Mouse (Mus musculus) hindbrain, embryonic 16.5 days (tissue): ENCODE results near the gene Dlg1. TPM values are rescaled to one million over a fixed set of nuclear protein-coding genes. Genes with fewer than 3 reads are reported as not detected.

Experiments used
- ATAC-seq: fragments of 200-750 bp; cut with Nextera tagmentation; 2 replicates; pipeline ENCODE4 v1.8.0; 2017; ENCODE audit warnings: moderate TSS enrichment, moderate library complexity
- H3K27ac ChIP-seq: fragments of 300-500 bp; sonication (generic); 2 replicates; pipeline ENCODE4 v1.5.1; 2014; ENCODE audit warnings: low read depth, mild to moderate bottlenecking, control low read depth, low read length, moderate library complexity
- H3K27me3 ChIP-seq: fragments of 300-500 bp; sonication (generic); replicated peaks from 2 replicates; pipeline ENCODE4 v1.6.1; 2014; ENCODE audit warnings: low read length; ENCODE audit not compliant: control insufficient read depth, insufficient read depth
- H3K36me3 ChIP-seq: fragments of 300-500 bp; sonication (generic); 2 replicates; pipeline ENCODE4 v1.6.1; 2014; ENCODE audit warnings: mild to moderate bottlenecking, low read length, moderate library complexity, mixed read lengths; ENCODE audit not compliant: control insufficient read depth, insufficient read depth
- H3K4me1 ChIP-seq: fragments of 300-500 bp; sonication (generic); 2 replicates; pipeline ENCODE4 v1.6.1; 2014; ENCODE audit warnings: low read depth, low read length; ENCODE audit not compliant: control insufficient read depth, insufficient read depth
- H3K4me2 ChIP-seq: fragments of 300-500 bp; sonication (generic); 2 replicates; pipeline ENCODE4 v1.6.1; 2014; ENCODE audit warnings: mild to moderate bottlenecking, low read length, control low read depth, moderate library complexity
- H3K4me3 ChIP-seq: fragments of 300-500 bp; sonication (generic); 2 replicates; pipeline ENCODE4 v1.5.1; 2014; ENCODE audit warnings: mild to moderate bottlenecking, low read length, control low read depth, moderate library complexity
- H3K9ac ChIP-seq: fragments of 300-500 bp; sonication (generic); 2 replicates; pipeline ENCODE4 v1.6.1; 2014; ENCODE audit warnings: low read depth, mild to moderate bottlenecking, control low read depth, low read length, moderate library complexity
- H3K9me3 ChIP-seq: fragments of 300-500 bp; sonication (generic); 2 replicates; pipeline ENCODE4 v1.6.1; 2014; ENCODE audit warnings: mild to moderate bottlenecking, low read length, moderate library complexity; ENCODE audit not compliant: control insufficient read depth
- WGBS: fragments of 180-500 bp; shearing (Covaris S2); extraction: QIAGEN DNeasy Blood & Tissue Kit; methylation state at CpG from one replicate; pipeline ENCODE4 v1.1.7; 2014; 5-methylcytosine and 5-hydroxymethylcytosine counted together
- polyA plus RNA-seq: library from polyadenylated mRNA; unstranded; fragments of >200 nt; fragmentation: Nextera tagmentation; extraction: Ambion mirVana; gene quantifications from 2 replicates; pipeline ENCODE4 v1.2.1, GENCODE M21; 2015

Gene Dlg1
- polyA plus RNA-seq, 1 experiment from 2014 or later = 12.7 TPM

DNA sequence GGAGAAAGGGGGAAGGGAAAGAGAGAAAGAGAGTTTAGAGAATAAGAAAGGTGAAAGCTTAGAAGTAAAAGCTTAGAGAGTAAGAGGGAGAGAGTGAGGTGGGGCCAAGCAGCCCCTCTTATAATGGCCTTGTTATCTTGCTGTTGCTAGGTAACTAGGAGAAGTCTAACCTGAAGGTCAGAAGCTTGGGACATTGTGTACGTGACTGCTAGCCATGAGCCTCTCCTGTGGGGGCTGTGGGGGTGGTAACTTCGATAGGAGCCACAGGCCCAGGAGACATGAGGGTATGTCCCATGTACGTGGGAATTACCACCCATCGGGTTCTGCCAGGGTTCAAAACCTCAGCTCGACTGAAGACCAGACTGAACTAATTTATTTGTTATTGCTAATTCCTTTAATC, 77.5 kb downstream of the Dlg1 start:
- no peaks in the 10 kb centered on the region for H3K4me1 ChIP-seq
- H3K4me2 ChIP-seq = no peak overlapping the region
- H3K9me3 ChIP-seq = peaks cover 6% of the 10 kb centered on the region; the same call in 1 of the 2 replicates
- H3K36me3 ChIP-seq = no peaks in the 10 kb centered on the region
- no peak overlapping the region for H3K9ac ChIP-seq
- H3K27me3 ChIP-seq = no peaks in the 10 kb centered on the region
- WGBS = 73% methylated on average over 5 of the region's 5 CpGs
- no peak overlapping the region for H3K27ac ChIP-seq
- no peak for ATAC-seq
- H3K4me3 ChIP-seq = no peak overlapping the region

- Histone ChIP-seq H3K4me1 (no peaks in the 10 kb centered on the region), H3K36me3 (no peaks in the 10 kb centered on the region), H3K27ac (no peak overlapping the region), H3K9ac (no peak overlapping the region), H3K4me3 (no peak overlapping the region), H3K4me2 (no peak overlapping the region), H3K9me3 (0 out of 2 replicates have a peak, but pooled peaks cover 2% of the 10 kb centered on the region), H3K27me3 (no peaks in the 10 kb centered on the region)
- 0 out of 2 replicates have a peak, but pooled peaks have one; percentile 58 for ATAC-seq
- 80% methylated on average over 1 of the region's 1 CpGs for WGBS
These were observed 87.3 kb downstream of the Dlg1 start for GRCm38 (mm10) chr16:31750526-31750925.

- Histone ChIP-seq H3K9ac (peak overlapping the region; percentile 35), H3K27me3 (no peaks in the 10 kb centered on the region), H3K27ac (peak overlapping the region; percentile 73), H3K4me3 (peak overlapping the region; percentile 20), H3K4me2 (peak overlapping the region; percentile 32), H3K36me3 (no peaks in the 10 kb centered on the region), H3K4me1 (no peaks in the 10 kb centered on the region), H3K9me3 (no peaks in the 10 kb centered on the region)
- WGBS = 49% methylated on average over 19 of the region's 19 CpGs
- ATAC-seq = peak; percentile 73
These were observed 91.2 kb downstream of the Dlg1 start for GRCm38 (mm10) chr16:31754172-31755025.

DNA sequence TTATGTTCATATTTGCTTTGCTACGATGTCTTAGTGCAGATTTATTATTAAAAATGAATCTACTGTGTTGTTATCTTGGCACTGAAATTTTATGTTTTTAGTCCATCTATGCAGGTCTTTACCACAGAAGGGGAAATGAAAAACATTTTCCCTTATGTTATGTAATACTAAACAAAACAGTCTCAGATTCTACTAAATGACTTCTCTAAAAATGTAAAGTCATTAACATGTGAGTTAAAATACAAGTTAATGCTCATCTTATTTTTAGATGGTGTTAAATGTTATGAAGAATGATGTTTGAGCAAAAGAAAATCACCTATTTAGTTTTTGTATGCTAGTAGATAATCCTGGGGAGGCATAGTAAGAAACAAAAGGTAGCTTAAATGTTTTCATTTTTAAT, 91.8 kb downstream of the Dlg1 start:
- H3K4me3 ChIP-seq = peak overlapping the region; percentile 20
- H3K27me3 ChIP-seq = no peaks in the 10 kb centered on the region
- no peaks in the 10 kb centered on the region for H3K9me3 ChIP-seq
- H3K4me2 ChIP-seq = peak overlapping the region; percentile 32
- ATAC-seq = no peak
- H3K36me3 ChIP-seq = no peaks in the 10 kb centered on the region
- WGBS = 83% methylated on average over 1 of the region's 1 CpGs
- H3K27ac ChIP-seq = peak overlapping the region; percentile 73
- H3K9ac ChIP-seq = peak overlapping the region; percentile 35
- no peaks in the 10 kb centered on the region for H3K4me1 ChIP-seq

- 87% methylated on average over 5 of the region's 5 CpGs for WGBS
- H3K4me2 ChIP-seq = peak overlapping the region; percentile 15; the same call in 1 of the 2 replicates
These were observed 93.2 kb downstream of the Dlg1 start for GRCm38 (mm10) chr16:31756436-31756835.

DNA sequence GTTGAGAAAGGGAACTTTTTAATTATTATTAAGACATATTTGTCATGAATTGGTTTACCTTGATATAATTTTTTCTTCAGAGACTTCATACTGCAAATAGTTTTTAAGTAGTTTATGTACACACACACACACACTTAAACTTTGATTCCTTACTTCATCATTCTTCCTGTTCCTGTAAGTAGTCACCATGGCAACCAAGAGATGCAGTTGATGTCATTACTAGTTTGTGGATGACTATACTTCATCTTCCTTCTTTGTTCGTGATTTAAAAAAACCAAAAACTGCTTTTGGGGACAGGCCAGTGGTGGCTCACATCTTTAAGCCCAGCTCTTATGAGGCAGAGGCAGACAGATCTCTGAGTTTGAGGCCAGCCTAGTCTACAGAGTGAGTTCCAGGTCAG, 94.4 kb downstream of the Dlg1 start:
- Histone ChIP-seq H3K27me3 (no peaks in the 10 kb centered on the region), H3K27ac (no peak overlapping the region), H3K4me3 (no peak overlapping the region), H3K9me3 (no peaks in the 10 kb centered on the region), H3K9ac (no peak overlapping the region), H3K4me1 (no peaks in the 10 kb centered on the region), H3K36me3 (no peaks in the 10 kb centered on the region), H3K4me2 (no peak overlapping the region)
- no peak for ATAC-seq
- 84% methylated on average over 1 of the region's 1 CpGs for WGBS

More at GRCm38 (mm10) chr16:31756436-31756835, 93.2 kb downstream of the Dlg1 start:
- H3K36me3 ChIP-seq = no peaks in the 10 kb centered on the region
- H3K4me3 ChIP-seq = no peak overlapping the region
- ATAC-seq = no peak
- H3K9me3 ChIP-seq = no peaks in the 10 kb centered on the region
- no peaks in the 10 kb centered on the region for H3K4me1 ChIP-seq
- no peak overlapping the region for H3K9ac ChIP-seq
- H3K27ac ChIP-seq = no peak overlapping the region
- H3K27me3 ChIP-seq = no peaks in the 10 kb centered on the region

GRCm38 (mm10) chr16:31759416-31759815, 96.2 kb downstream of the Dlg1 start:
- Histone ChIP-seq H3K4me1 (no peaks in the 10 kb centered on the region), H3K9me3 (no peaks in the 10 kb centered on the region), H3K4me3 (no peak overlapping the region), H3K27ac (no peak overlapping the region), H3K27me3 (no peaks in the 10 kb centered on the region), H3K4me2 (no peak overlapping the region), H3K36me3 (no peaks in the 10 kb centered on the region), H3K9ac (no peak overlapping the region)
- 79% methylated on average over 6 of the region's 6 CpGs for WGBS
- ATAC-seq = no peak

GRCm38 (mm10) chr16:31766298-31766697, 103.1 kb downstream of the Dlg1 start:
- Histone ChIP-seq H3K36me3 (no peaks in the 10 kb centered on the region), H3K4me1 (no peaks in the 10 kb centered on the region), H3K27me3 (no peaks in the 10 kb centered on the region), H3K9me3 (no peaks in the 10 kb centered on the region), H3K4me3 (no peak overlapping the region), H3K4me2 (no peak overlapping the region), H3K27ac (peak overlapping the region; percentile 26; the same call in 1 of the 2 replicates), H3K9ac (no peak overlapping the region)
- ATAC-seq = peak; percentile 75; the same call in 1 of the 2 replicates
- 67% methylated on average over 6 of the region's 6 CpGs for WGBS

DNA sequence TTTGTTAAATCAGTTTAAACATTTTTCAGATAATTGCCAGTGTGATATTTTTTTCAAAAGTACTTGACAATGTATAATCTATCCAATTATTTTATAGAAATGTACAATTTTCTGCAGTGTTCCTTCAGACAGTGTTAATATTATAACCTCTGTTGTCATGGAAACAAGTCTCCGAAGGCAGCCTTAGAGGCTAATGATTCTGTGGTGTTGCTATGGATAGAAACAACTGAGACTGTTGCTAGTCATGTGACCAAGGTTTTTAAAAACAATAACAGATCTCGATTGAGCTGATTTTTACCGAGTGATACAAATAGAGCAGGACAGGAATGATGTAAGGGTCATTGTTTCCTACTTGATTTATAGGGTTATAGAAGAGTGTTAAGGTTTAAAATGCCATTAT, 103.5 kb downstream of the Dlg1 start:
- no peaks in the 10 kb centered on the region for H3K27me3 ChIP-seq
- no peak overlapping the region for H3K4me2 ChIP-seq
- no peak overlapping the region for H3K4me3 ChIP-seq
- H3K9me3 ChIP-seq = no peaks in the 10 kb centered on the region
- no peaks in the 10 kb centered on the region for H3K36me3 ChIP-seq
- no peak overlapping the region for H3K9ac ChIP-seq
- 11% methylated on average over 3 of the region's 3 CpGs for WGBS
- no peaks in the 10 kb centered on the region for H3K4me1 ChIP-seq
- ATAC-seq = peak; percentile 95
- H3K27ac ChIP-seq = no peak overlapping the region
